Mouse (Mus musculus) E14TG2a.4 (cell line): ENCODE measurements around the gene Tifa.

Source experiments
- CTCF ChIP-seq: conservative IDR thresholded peaks from 2 replicates; pipeline ENCODE4 v1.5.1; 2014; ENCODE audit warnings: low read length
- NANOG ChIP-seq: IDR thresholded peaks from 2 replicates; pipeline ENCODE4 v1.6.1; 2014; ENCODE audit warnings: borderline replicate concordance, low read length, mixed read lengths

- TF ChIP-seq CTCF (no peak), NANOG (no peak)
Measured at GRCm38 (mm10) chr3:127826503-127826902, 36.9 kb downstream of the Tifa start.
